Mouse (Mus musculus) embryonic facial prominence, embryonic 11.5 days (tissue): ENCODE measurements around the gene Gm2012. TPM values are rescaled to one million over a fixed set of nuclear protein-coding genes. Genes with fewer than 3 reads are reported as not detected.
"Not testable (repeated sequence)": the region's sequence is repeated elsewhere in the genome, so short reads cannot be mapped to it uniquely, and the experiment has no call there.

Experiments
- ATAC-seq: fragments of 200-750 bp; cut with Nextera tagmentation; replicated peaks from 2 replicates; pipeline ENCODE4 v1.8.0; 2017; ENCODE audit warnings: low read depth; ENCODE audit not compliant: insufficient number of reproducible peaks, low FRiP score, low TSS enrichment
- DNase-seq: peaks from one replicate; pipeline ENCODE4 v3.0.0-alpha.2; 2015; ENCODE audit warnings: low spot score
- H3K27ac ChIP-seq: fragments of 300-500 bp; sonication (generic); replicated peaks from 2 replicates; pipeline ENCODE4 v1.5.1; 2014; ENCODE audit warnings: mild to moderate bottlenecking, low read depth, low read length, control low read depth
- H3K27me3 ChIP-seq: fragments of 300-500 bp; sonication (generic); 2 replicates; pipeline ENCODE4 v1.6.1; 2014; ENCODE audit warnings: mild to moderate bottlenecking, low read length, moderate library complexity, mixed read lengths; ENCODE audit not compliant: control insufficient read depth, insufficient read depth
- H3K36me3 ChIP-seq: fragments of 300-500 bp; sonication (generic); replicated peaks from 2 replicates; pipeline ENCODE4 v1.6.1; 2014; ENCODE audit warnings: low read depth, mild to moderate bottlenecking, low read length, moderate library complexity, mixed read lengths; ENCODE audit not compliant: control insufficient read depth, insufficient read depth
- H3K4me1 ChIP-seq: fragments of 300-500 bp; sonication (generic); 2 replicates; pipeline ENCODE4 v1.6.1; 2014; ENCODE audit warnings: low read length, mixed read lengths; ENCODE audit not compliant: control insufficient read depth, insufficient read depth
- H3K4me2 ChIP-seq: fragments of 300-500 bp; sonication (generic); 2 replicates; pipeline ENCODE4 v1.6.1; 2014; ENCODE audit warnings: low read depth, mild to moderate bottlenecking, control low read depth, low read length, moderate library complexity
- H3K4me3 ChIP-seq: fragments of 300-500 bp; sonication (generic); 2 replicates; pipeline ENCODE4 v1.5.1; 2014; ENCODE audit warnings: low read depth, low read length, control low read depth
- H3K9ac ChIP-seq: fragments of 300-500 bp; sonication (generic); replicated peaks from 2 replicates; pipeline ENCODE4 v1.6.1; 2014; ENCODE audit warnings: mild to moderate bottlenecking, control low read depth, low read length
- H3K9me3 ChIP-seq: fragments of 300-500 bp; sonication (generic); replicated peaks from 2 replicates; pipeline ENCODE4 v1.6.1; 2016; ENCODE audit warnings: mild to moderate bottlenecking, low read length, inconsistent platforms, mixed read lengths; ENCODE audit not compliant: control insufficient read depth
- WGBS: fragments of 180-500 bp; shearing (Covaris S2); extraction: QIAGEN DNeasy Blood & Tissue Kit; methylation state at CpG from one replicate; pipeline ENCODE4 v1.1.7; 2014; 5-methylcytosine and 5-hydroxymethylcytosine counted together
- microRNA-seq: library from miRNA; unstranded; fragments of <30 nt; microRNA quantifications from one replicate; pipeline ENCODE4, GENCODE M21; 2016; ENCODE audit warnings: borderline number of aligned reads
- polyA plus RNA-seq: library from polyadenylated mRNA; unstranded; fragments of >200 nt; fragmentation: Nextera tagmentation; extraction: Ambion mirVana; gene quantifications from 2 replicates; pipeline ENCODE4 v1.2.1, GENCODE M21; 2014

Gm2012 gene
- not detected in 2 replicates for polyA plus RNA-seq

GRCm38 (mm10) chrX:26231255-26231654 is at the start of gene Gm2012:
Gene Gm2012 (minus strand): TSS chrX:26231355.
- not testable (repeated sequence) for DNase-seq, H3K36me3 ChIP-seq, H3K27ac ChIP-seq, H3K4me3 ChIP-seq, H3K4me1 ChIP-seq, H3K4me2 ChIP-seq, H3K27me3 ChIP-seq, H3K9me3 ChIP-seq, H3K9ac ChIP-seq, ATAC-seq
- 100% methylated on average over 1 of the region's 5 CpGs for WGBS

GRCm38 (mm10) chrX:26159146-26159545 is 72.0 kb downstream of the Gm2012 start:
- not testable (repeated sequence) for H3K4me3 ChIP-seq, ATAC-seq, H3K36me3 ChIP-seq, H3K9me3 ChIP-seq, H3K4me1 ChIP-seq, DNase-seq, H3K9ac ChIP-seq, H3K27ac ChIP-seq, H3K27me3 ChIP-seq, H3K4me2 ChIP-seq
- WGBS, result 80% methylated on average over 12 of the region's 12 CpGs

Small RNA genes lying within 50 kb of the gene (microRNA-seq; reads per million reads assigned to microRNA genes)
- not detected for gene Gm26302

Other genes with a start within 250 kb of the Gm2012 start
- gene Gm5168, start 180.3 kb downstream of the Gm2012 start, polyA plus RNA-seq, result not detected in 2 replicates
- gene Gm2030, start 78.7 kb upstream of the Gm2012 start, polyA plus RNA-seq, result not detected in 2 replicates